Comparison of ENCODE assay signal across 13 mouse cellular contexts in the genomic region with DNA sequence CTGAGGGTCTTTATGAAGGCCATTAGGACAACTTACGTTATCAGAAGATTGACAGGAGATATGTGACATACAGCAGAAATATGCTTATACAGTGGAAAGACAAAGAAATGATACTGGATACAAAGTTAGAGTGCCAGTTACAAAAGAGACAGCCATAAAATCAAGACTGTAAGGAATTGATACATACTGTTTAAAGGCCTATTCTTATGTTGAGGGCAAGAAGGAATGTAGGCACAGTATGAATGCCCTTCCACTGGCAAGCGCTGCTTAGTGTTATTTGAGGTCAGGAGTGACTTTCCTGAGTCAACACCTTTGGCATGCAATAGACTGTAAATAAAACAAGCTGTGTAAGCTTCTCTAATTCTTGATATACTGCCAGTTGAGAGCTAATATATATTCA.
DNase-seq lines count a peak whose midpoint lies in the region.
"Had no signal": no experiment of that assay in that cellular context is flagged by ENCODE, and none has a peak within 500 bp of the region (broad histone marks: within the 10 kb centered on the region; RNA-seq: fewer than 3 reads in every experiment).

No protein-coding gene starts in this region.

- DNase-seq in gastrocnemius, adult 18-20 months (ENCODE audit: low spot score) = peak; percentile 14
- no peak for DNase-seq in gastrocnemius, postnatal 25 days
- peak; percentile 10 for DNase-seq in left cerebral cortex, postnatal 4 days
- no peak for DNase-seq in left cerebral cortex, postnatal 14 days (ENCODE audit: low spot score in 2 of 2)
- peak; percentile 7 for DNase-seq in ZHBTc4 (ENCODE audit: low read depth, low spot score)
- DNase-seq in skeletal muscle tissue, adult 2 months (ENCODE audit: low read depth, low spot score) = peak; percentile 18
- no peak for DNase-seq in kidney, adult 18-20 months
- DNase-seq: adrenal gland, postnatal 14 days; cerebellum, adult 11 months; embryo, embryonic 11 days; lung, postnatal 10 days; right cerebral cortex, postnatal 25 days; thymus, adult 18-20 months had no signal

- intact Hi-C loops in left cerebral cortex, postnatal 4 days (cut with DNase I) = no loop called here
- intact Hi-C loops in left cerebral cortex, postnatal 14 days (cut with DNase I) = no loop called here

Comparison
In these comparisons a context has a peak if more than half of its experiments do, and no peak if none do; other contexts are left out.
1. DNase-seq: peak in gastrocnemius, adult 18-20 months (single experiment), left cerebral cortex, postnatal 4 days (single experiment), ZHBTc4 (single experiment) and skeletal muscle tissue, adult 2 months (single experiment); none in gastrocnemius, postnatal 25 days (single experiment), left cerebral cortex, postnatal 14 days (0 of 2) and kidney, adult 18-20 months (single experiment).